Mouse (Mus musculus): ENCODE measurements around the gene Trub2. TPM values are rescaled to one million over a fixed set of nuclear protein-coding genes. Genes with fewer than 3 reads are reported as not detected.

The Trub2 gene
- polyA plus RNA-seq (2014; fragmentation: Illumina TruSeq; extraction: RNeasy Lipid Tissue Mini Kit (QIAGEN cat#74804); ENCODE audit: low read depth, low replicate concordance), result 25.3 TPM

DNA sequence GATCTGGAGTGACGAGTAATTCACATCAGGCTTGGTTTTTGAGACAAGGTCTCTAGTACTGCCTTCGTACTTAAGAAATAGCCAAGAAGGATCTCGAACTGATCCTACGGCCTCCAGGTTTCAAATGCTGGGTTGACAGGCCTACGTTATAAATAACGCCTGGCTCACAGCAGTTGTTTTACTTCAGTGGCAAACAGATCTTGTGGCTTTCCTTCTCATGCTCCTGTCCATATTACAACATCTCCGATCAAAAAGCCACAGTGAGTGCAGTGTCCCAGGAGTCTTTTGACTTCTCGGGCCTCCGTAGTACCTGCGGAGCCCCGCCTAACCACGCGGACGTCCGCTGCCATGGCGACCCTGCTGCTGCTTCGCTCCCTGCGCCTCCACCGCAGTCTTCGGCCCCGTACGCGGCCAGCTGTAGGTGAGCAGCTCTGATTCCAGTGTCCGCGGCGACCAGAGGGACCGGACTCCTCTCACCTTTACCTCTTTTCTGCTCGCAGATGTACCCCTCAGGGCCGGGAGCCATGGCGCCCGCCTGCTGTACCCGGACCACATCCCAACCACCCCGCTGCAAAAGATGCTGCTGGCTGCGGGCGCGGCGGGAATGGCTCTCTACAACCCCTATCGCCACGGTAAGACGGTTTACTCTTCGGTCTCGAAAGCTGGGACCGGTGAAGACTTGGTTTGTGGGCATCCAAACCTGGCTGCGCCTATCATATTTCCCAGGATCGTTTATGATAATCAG, at the start of gene Trub2:
Trub2 (minus strand) TSS at position 566 of the 745 bp plus-strand sequence.

DNA sequence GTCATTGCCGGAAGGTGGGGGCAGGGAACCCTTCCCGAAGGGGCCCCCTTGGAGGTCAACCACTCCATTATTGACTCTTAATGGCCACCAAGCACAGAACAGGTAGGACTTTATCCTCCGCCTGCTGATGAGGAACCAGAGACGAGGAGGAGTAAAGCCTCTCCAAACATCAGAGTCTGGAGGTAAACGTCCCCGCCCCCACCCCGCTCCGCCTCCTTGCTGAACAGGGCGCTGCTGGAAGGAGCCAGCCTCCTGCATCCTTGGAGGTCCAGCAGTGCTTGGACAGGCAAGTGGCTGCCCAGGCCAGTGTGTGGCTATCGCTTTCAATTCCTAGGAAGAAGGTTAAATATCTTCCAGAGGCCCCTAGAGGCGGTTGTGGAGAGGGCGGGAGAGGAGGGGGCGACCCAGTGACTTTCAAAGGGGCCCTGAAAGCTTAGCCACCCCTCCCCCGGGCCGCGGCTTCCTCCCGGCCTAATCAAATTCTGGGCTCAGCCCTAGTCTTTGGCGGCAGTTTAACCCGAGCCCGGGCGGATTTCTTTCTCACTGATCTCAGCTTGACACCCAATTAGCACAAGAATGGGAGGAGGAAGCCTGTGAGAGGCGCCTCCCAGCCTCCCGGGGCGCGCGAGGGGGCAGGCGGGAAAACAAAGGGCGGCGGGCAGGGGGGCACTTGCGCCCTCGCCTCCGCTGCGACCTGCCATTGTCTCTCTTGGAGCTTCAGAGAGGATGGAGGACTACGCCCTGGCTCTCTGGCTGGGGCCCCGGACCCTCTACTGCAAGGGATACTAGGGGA, 31.9 kb upstream of the Trub2 start, which contains the start of gene Urm1:
Urm1 (plus strand) TSS at position 51 of the 793 bp plus-strand sequence.

DNA sequence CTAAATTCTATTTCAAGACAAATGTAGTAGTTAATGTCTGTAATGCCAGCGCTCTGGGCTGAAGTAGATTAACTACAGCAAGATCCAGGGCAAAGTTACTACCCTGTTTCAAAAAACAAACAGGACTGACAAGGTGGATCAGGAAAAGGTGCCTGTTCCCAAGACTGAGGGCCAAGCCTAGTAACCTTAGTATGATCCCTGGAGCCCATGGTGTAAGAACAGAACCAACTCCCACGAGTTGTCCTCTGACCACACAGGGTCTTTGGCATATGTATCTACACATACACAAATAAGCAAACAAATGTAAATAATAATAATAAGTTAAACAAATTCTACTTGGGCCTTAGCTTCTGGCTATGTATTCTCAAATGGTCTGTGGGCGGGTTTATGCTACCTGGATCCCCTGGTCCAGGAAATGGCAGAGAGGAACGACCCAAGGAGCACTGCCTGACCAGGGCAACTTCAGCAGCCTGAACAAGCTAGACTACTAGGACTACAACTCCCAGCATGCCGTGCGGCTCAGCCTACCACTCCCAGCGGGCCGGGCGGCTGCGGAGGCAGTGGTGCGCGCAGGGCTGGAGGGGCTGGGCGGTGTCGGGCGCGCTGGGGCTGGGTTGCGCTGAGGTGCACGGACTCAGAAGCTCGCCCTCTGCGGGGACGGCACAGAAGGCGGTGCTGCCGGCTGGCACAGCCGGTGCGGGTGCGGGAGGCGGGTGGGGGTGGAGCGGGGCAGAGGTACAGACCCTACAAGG, 13.9 kb upstream of the Trub2 start, which contains the start of gene Slc27a4:
Slc27a4 (plus strand) TSS at position 560 of the 752 bp plus-strand sequence.

DNA sequence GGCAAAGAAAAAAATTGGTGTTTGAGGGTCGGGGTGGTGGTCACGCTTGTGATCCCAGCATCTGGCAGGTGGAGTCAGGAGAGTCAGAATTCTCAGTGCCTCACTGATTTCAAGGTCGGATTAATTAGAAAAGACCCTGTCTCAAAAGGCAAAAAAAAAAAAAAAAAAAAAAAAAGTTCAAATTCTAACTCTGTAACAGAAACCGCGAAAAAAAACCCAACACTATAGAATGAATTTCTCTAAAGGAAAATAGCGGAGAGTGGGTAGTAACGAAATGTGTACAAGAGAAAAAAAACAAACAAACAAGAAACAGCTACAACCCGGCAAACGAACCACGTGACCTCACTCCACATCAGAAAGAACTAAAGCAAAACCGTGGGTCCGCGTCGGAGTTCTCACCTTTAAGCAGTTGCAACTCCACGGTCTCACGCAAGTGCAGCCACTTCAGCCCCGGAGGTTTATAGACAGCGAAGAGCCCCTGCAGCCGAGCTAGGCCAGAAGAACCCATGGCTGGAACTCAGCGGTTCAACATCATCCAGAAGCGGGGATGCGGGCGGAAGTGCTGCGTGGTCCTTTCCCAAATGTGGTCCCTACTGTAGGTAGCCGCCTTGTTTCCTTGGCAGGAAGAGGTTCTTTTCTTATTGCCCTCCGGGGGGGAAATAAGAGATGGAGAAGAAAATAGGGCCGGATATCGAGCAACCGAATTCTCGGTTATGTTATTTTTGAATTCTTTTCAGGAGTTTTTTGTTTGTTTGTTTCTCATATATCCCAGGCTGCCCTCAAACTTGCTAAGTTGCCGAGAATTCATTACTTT, 991 bp downstream of the Trub2 start, which contains the start of gene Coq4:
Coq4 (plus strand) TSS at position 390 of the 814 bp plus-strand sequence.

DNA sequence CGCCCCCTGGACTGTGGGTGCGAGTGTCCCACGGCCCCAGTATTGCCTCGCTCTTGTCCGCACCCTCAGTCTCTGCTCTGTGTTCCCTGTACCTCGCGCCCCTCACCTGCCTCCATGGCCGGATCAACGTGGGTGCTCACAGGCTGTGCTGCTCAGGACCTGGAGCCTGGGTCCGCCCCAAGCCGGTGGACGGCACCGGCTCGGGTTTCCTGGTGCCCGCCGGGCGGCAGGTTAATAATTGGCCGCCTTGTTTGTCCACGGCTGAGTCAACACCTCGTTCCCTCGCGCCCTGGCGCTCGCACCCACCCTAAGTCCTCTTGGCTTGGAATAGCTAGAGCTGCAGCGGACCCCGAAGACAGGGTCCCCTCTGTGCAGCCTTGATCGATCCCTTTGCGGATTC, 36.8 kb downstream of the Trub2 start, which contains the start of gene Gm13420:
Gm13420 (minus strand) TSS at position 189 of the 400 bp plus-strand sequence.

Other genes with a start within 250 kb of the Trub2 start
- 34.1 TPM for gene Rapgef1, start 168.8 kb downstream of the Trub2 start, polyA plus RNA-seq (2014; fragmentation: Illumina TruSeq; extraction: RNeasy Lipid Tissue Mini Kit (QIAGEN cat#74804); ENCODE audit: low read depth, low replicate concordance)
- not detected for gene Gm13420, start 36.8 kb downstream of the Trub2 start, polyA plus RNA-seq (2014; fragmentation: Illumina TruSeq; extraction: RNeasy Lipid Tissue Mini Kit (QIAGEN cat#74804); ENCODE audit: low read depth, low replicate concordance)
- not detected for gene Gm13547, start 29.2 kb downstream of the Trub2 start, polyA plus RNA-seq (2014; fragmentation: Illumina TruSeq; extraction: RNeasy Lipid Tissue Mini Kit (QIAGEN cat#74804); ENCODE audit: low read depth, low replicate concordance)
- 16.5 TPM for gene Coq4, start 1.0 kb downstream of the Trub2 start, polyA plus RNA-seq (2014; fragmentation: Illumina TruSeq; extraction: RNeasy Lipid Tissue Mini Kit (QIAGEN cat#74804); ENCODE audit: low read depth, low replicate concordance)
- gene Slc27a4, start 14.1 kb upstream of the Trub2 start, polyA plus RNA-seq (2014; fragmentation: Illumina TruSeq; extraction: RNeasy Lipid Tissue Mini Kit (QIAGEN cat#74804); ENCODE audit: low read depth, low replicate concordance), result 37.2 TPM
- gene Urm1, start 31.6 kb upstream of the Trub2 start, polyA plus RNA-seq (2014; fragmentation: Illumina TruSeq; extraction: RNeasy Lipid Tissue Mini Kit (QIAGEN cat#74804); ENCODE audit: low read depth, low replicate concordance), result 33.5 TPM
- gene Cercam, start 80.7 kb upstream of the Trub2 start, polyA plus RNA-seq (2014; fragmentation: Illumina TruSeq; extraction: RNeasy Lipid Tissue Mini Kit (QIAGEN cat#74804); ENCODE audit: low read depth, low replicate concordance), result 10.8 TPM
- gene Odf2, start 100.7 kb upstream of the Trub2 start, polyA plus RNA-seq (2014; fragmentation: Illumina TruSeq; extraction: RNeasy Lipid Tissue Mini Kit (QIAGEN cat#74804); ENCODE audit: low read depth, low replicate concordance), result 115 TPM
- gene Gle1, start 146.9 kb upstream of the Trub2 start, polyA plus RNA-seq (2014; fragmentation: Illumina TruSeq; extraction: RNeasy Lipid Tissue Mini Kit (QIAGEN cat#74804); ENCODE audit: low read depth, low replicate concordance), result 26.0 TPM
- gene Sptan1, start 177.1 kb upstream of the Trub2 start, polyA plus RNA-seq (2014; fragmentation: Illumina TruSeq; extraction: RNeasy Lipid Tissue Mini Kit (QIAGEN cat#74804); ENCODE audit: low read depth, low replicate concordance), result 142 TPM

Measured in adipose tissue, adult 10 weeks (tissue).